Mouse (Mus musculus) hindbrain, embryonic 10.5 days (tissue): ENCODE results near the gene Nob1. TPM values are rescaled to one million over a fixed set of nuclear protein-coding genes. Genes with fewer than 3 reads are reported as not detected.

Experiments
- DNase-seq: peaks from one replicate; pipeline ENCODE4 v3.0.0-alpha.2; 2017; ENCODE audit warnings: low spot score
- H3K27ac ChIP-seq: fragments of 300-500 bp; sonication (generic); 2 replicates; pipeline ENCODE4 v1.5.1; 2016; ENCODE audit warnings: mild to moderate bottlenecking, moderate library complexity
- H3K27me3 ChIP-seq: fragments of 300-500 bp; sonication (generic); 2 replicates; pipeline ENCODE4 v1.6.1; 2016; ENCODE audit warnings: mild to moderate bottlenecking; ENCODE audit not compliant: poor library complexity, insufficient read depth, severe bottlenecking
- H3K36me3 ChIP-seq: fragments of 300-500 bp; sonication (generic); 2 replicates; pipeline ENCODE4 v1.6.1; 2016; ENCODE audit warnings: mild to moderate bottlenecking, moderate library complexity
- H3K4me1 ChIP-seq: fragments of 300-500 bp; sonication (generic); replicated peaks from 2 replicates; pipeline ENCODE4 v1.6.1; 2016; ENCODE audit warnings: mild to moderate bottlenecking
- H3K4me3 ChIP-seq: fragments of 300-500 bp; sonication (generic); 2 replicates; pipeline ENCODE4 v1.5.1; 2016; ENCODE audit warnings: mild to moderate bottlenecking, moderate library complexity
- H3K9me3 ChIP-seq: fragments of 300-500 bp; sonication (generic); 2 replicates; pipeline ENCODE4 v1.6.1; 2016; ENCODE audit warnings: mild to moderate bottlenecking, moderate library complexity
- whole genome bisulfite sequencing: fragments of 180-500 bp; shearing (Covaris S2); methylation state at CpG from one replicate; pipeline ENCODE4 v1.1.7; 2016; 5-methylcytosine and 5-hydroxymethylcytosine counted together
- polyA plus RNA-seq: library from polyadenylated mRNA; unstranded; fragments of >200 nt; fragmentation: Nextera tagmentation; extraction: Ambion mirVana; gene quantifications from 2 replicates; pipeline ENCODE4 v1.2.1, GENCODE M21; 2016

Gene Nob1
- polyA plus RNA-seq, 1 experiment from 2014 or later: 91.8 TPM

DNA sequence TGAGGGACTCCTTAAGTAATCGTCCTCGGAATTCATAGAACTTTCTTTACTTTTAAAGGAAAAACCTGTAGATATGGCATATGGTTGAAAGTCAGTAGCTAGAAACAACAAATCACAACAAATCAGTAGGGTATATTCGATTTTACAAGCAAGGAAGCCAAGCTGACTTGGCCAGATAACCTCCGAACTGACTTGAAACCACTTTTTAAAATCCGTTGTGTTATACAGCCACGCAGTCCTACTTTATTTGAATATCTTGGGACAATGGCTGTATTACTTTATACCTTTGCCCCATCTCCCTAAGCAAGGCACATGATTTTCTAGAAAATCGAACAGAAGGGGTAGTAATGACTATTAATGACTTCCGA, 363 bp upstream of the Nob1 start:
- Histone ChIP-seq H3K4me3 (peak overlapping the region; percentile 83), H3K9me3 (no peaks in the 10 kb centered on the region), H3K36me3 (peaks cover 32% of the 10 kb centered on the region), H3K27me3 (no peaks in the 10 kb centered on the region), H3K4me1 (peaks cover 23% of the 10 kb centered on the region), H3K27ac (no peak overlapping the region; the same call in 1 of the 2 replicates)
- no peak for DNase-seq
- WGBS: 51% methylated on average over 8 of the region's 8 CpGs

DNA sequence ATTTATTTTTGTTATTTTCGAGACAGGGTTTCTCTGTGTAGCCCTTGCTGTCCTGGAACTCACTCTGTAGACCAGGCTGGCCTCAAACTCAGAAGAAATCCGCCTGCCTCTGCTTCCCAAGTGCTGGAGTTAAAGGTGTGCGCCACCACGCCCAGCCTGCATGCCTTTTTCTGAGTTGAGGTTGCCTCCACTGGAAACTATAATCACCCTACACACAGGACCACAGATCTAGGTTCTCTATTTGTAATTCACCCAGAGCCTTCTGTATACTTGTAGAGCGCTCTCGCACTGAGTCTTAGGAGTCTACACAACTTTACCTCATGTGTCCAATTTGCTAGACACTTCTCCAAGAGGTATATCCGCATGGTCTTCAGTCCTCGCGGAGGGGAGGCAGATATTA, 675 bp downstream of the Nob1 start:
- peaks cover 23% of the 10 kb centered on the region for H3K4me1 ChIP-seq
- DNase-seq: no peak
- H3K27ac ChIP-seq: peak overlapping the region; percentile 93
- 32% methylated on average over 9 of the region's 9 CpGs for WGBS
- H3K9me3 ChIP-seq: no peaks in the 10 kb centered on the region
- H3K4me3 ChIP-seq: peak overlapping the region; percentile 83
- peaks cover 42% of the 10 kb centered on the region for H3K36me3 ChIP-seq
- no peaks in the 10 kb centered on the region for H3K27me3 ChIP-seq

DNA sequence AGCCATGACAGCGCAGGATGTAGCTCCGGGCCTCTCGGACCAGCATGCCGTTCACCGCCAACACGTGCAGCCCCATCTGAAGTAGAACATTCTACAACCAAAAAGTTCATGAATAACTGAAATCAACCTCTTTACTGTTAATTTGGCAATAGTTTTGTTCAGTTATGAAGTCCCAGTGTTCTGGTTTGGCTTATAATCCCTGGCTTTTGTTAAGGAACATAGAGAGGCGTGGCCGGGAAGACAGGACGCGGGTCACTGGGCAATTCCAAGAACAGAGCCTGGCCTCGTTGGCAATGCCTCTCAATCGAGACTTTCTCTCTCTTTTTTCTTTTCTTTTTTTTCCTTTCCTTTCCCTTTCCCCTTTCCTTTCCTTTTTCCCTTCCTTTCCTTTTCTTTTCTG, 7.8 kb downstream of the Nob1 start:
- 90% methylated on average over 12 of the region's 12 CpGs for WGBS

DNA sequence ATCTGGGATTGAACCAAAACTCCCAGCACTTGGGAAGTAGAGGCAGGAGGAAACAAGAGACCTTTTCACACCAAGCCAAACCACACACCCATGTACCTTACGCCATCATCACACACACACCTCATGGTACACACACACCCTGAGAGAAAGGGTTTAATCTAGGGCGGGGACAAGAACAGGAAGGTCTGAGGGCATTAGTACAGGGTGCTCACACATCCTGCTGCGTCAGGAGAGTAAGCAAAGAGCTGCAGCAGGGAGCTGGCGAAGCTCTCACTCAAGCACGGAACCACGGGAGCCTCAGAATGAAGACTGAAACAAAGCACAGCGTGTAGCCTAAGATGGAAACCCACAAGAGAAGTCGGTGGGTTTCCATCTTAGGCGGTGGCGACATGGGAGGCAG, 11.0 kb downstream of the Nob1 start:
- Histone ChIP-seq H3K27me3 (no peaks in the 10 kb centered on the region), H3K4me3 (no peak overlapping the region), H3K4me1 (no peaks in the 10 kb centered on the region), H3K9me3 (no peaks in the 10 kb centered on the region), H3K36me3 (peaks cover 100% of the 10 kb centered on the region), H3K27ac (no peak overlapping the region)
- no peak for DNase-seq
- WGBS: 89% methylated on average over 10 of the region's 10 CpGs

More for the DNA sequence above, 7.8 kb downstream of the Nob1 start:
- Histone ChIP-seq H3K27ac (no peak overlapping the region), H3K4me1 (peaks cover 2% of the 10 kb centered on the region), H3K27me3 (no peaks in the 10 kb centered on the region), H3K4me3 (no peak overlapping the region), H3K9me3 (no peaks in the 10 kb centered on the region), H3K36me3 (peaks cover 100% of the 10 kb centered on the region)
- DNase-seq: no peak

DNA sequence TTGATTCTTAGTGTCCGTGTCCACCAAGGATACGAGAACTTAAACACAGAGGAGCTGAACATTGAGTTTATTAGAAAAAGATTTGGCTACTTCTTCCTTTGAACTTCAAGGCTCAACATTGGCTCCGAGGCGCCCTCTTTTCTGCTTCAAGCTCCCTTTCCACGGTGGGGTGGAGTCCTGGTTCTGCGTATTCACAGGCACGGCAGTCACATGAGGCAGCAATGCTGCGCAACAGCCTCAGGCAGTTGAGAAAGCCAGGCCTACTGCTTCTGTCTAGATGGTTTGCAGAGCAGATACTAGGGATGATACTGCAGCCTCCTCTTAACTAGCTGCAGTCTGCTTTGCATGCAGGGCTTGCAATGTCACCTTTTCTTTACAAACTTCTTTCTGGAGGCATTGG, 12.3 kb downstream of the Nob1 start:
- no peaks in the 10 kb centered on the region for H3K9me3 ChIP-seq
- H3K4me1 ChIP-seq: no peaks in the 10 kb centered on the region
- 93% methylated on average over 8 of the region's 8 CpGs for WGBS
- H3K4me3 ChIP-seq: no peak overlapping the region
- H3K27me3 ChIP-seq: no peaks in the 10 kb centered on the region
- H3K27ac ChIP-seq: no peak overlapping the region
- DNase-seq: no peak
- peaks cover 97% of the 10 kb centered on the region for H3K36me3 ChIP-seq

DNA sequence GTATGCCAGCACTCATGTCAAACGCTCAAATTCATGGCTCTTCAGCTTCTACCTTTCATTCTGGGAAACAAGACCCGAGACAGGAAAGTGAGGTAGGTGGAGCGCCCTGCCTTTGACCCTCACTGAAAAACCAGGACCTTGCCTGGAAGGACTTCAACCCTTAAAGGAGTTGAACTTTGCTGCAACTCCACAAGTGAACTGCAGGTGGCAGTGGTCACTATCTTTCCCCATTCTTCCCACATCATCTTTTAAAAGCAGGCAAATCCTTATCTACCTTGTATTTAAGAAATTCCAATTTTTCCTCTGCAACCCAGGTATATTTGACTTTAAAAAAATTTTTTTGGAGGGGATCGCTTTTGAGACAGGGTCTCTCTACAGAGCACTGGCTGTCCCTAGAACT, 13.5 kb downstream of the Nob1 start:
- Histone ChIP-seq H3K4me3 (no peak overlapping the region), H3K36me3 (peaks cover 85% of the 10 kb centered on the region), H3K9me3 (no peaks in the 10 kb centered on the region), H3K27me3 (no peaks in the 10 kb centered on the region), H3K4me1 (no peaks in the 10 kb centered on the region), H3K27ac (no peak overlapping the region)
- peak; percentile 34 for DNase-seq
- WGBS: 78% methylated on average over 4 of the region's 4 CpGs

DNA sequence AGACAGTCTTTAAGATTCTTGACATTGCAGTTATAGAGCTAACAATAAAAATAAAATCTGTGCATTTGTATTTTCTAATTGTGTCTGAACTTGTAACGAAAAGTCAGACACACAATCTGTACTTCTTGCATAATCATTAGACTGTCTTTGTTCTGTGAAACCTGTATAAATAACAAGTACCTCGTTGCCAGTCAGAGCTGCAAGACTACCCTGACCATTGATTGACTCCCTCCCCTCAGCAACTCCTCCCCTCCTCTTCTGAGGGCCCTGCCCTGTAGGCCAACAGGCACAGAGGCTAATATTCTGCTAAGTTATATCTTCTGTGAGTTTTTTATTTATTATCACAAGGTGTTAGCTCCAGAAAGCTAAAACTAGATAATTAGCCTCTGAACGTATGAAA, 18.9 kb downstream of the Nob1 start:
- no peaks in the 10 kb centered on the region for H3K27me3 ChIP-seq
- H3K36me3 ChIP-seq: peaks cover 31% of the 10 kb centered on the region
- 72% methylated on average over 3 of the region's 3 CpGs for whole genome bisulfite sequencing
- H3K4me3 ChIP-seq: no peak overlapping the region
- DNase-seq: no peak
- H3K27ac ChIP-seq: no peak overlapping the region
- H3K9me3 ChIP-seq: no peaks in the 10 kb centered on the region
- peaks cover 17% of the 10 kb centered on the region for H3K4me1 ChIP-seq

DNA sequence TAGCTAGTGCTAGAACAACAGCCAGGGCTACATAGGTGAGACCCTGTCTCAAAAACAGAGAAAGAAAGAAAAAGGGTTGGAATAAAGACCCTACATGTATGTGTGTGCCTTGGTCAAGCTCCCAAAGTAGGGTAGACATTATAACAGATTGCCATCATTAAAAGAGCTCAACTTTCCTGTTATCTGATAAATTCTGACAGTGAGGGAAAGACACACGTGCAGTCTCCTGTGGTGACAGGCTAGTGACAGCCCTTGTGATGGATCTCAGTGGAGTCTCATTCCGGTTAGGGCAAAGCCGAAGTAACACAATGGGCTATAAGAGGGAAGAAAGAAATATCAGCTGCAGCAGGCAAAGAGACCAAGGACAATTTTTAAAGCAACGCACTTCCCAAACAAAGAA, 20.8 kb downstream of the Nob1 start:
- Histone ChIP-seq H3K27me3 (no peaks in the 10 kb centered on the region), H3K4me3 (no peak overlapping the region), H3K9me3 (no peaks in the 10 kb centered on the region), H3K36me3 (peaks cover 12% of the 10 kb centered on the region), H3K4me1 (peaks cover 22% of the 10 kb centered on the region), H3K27ac (peak overlapping the region; percentile 73)
- no peak for DNase-seq
- WGBS: 81% methylated on average over 4 of the region's 4 CpGs

DNA sequence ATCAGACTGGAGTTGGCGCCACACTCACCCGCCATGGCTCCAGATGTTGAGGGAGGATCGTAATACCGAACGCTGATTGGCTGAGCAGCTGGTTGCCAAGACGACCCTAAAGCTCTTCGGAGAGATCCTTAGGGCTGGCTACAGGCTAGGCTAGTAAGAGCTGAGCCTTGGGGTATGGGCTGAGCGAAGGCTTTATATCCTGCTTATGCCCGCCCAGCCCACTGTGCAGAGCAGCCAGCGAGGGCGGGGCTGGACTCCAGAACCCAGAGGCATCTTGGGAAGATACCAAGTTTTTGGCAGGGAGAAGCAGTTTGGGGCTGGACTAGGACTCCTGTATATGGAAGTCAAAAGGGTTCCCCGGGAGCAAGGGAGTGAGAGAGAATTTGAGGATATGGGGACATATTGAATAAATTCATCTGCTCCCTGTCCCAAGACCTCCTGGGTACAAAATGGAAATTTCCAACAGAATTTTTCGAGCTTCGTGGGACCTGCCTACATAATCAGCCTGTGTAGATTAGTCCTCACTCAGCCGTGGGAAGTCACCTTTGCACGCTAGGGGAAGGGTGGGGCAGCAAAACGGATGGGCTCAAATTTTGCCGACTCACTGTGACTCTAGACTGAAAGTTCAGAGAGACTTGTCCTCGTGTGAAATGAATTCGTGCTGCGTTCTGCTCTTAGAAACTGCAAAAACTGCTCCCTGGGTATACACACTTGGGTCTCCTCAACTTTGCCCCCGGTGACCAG, 21.6 kb downstream of the Nob1 start, which contains the start of gene Nqo1:
Gene Nqo1, minus strand, starts transcription at position 169 of the 744 bp plus-strand sequence.
- WGBS: 16% methylated on average over 22 of the region's 22 CpGs
- Histone ChIP-seq H3K4me1 (peaks cover 22% of the 10 kb centered on the region), H3K27ac (peak within 1 kb of the TSS; percentile 73), H3K9me3 (no peaks in the 10 kb centered on the region), H3K36me3 (peaks cover 6% of the 10 kb centered on the region; the same call in 1 of the 2 replicates), H3K27me3 (no peaks in the 10 kb centered on the region), H3K4me3 (peak within 1 kb of the TSS; percentile 48)
- peak; percentile 84 for DNase-seq

DNA sequence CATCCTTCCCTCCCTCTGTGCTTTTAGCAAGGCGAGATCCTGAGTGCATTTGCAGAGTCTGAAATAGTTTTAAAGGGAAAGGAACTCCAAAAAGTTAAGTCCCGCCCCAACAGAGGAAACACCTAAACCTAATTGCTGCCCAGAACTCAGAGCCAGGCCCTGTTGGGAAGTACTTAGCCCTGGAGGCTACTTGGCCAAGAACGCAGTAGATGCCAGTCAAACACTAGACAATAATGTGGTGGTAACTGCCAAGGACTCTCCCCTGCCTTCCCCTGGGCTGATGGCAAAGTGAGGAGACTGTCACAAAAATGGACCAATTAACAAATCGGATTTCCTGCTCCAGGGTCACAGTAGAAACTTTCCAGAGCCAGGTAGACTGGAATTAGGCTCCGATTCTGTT, 23.0 kb downstream of the Nob1 start:
- no peaks in the 10 kb centered on the region for H3K36me3 ChIP-seq
- WGBS: 83% methylated on average over 5 of the region's 5 CpGs
- H3K4me1 ChIP-seq: peaks cover 26% of the 10 kb centered on the region
- DNase-seq: no peak
- no peak overlapping the region for H3K27ac ChIP-seq
- no peaks in the 10 kb centered on the region for H3K9me3 ChIP-seq
- H3K4me3 ChIP-seq: no peak overlapping the region
- H3K27me3 ChIP-seq: no peaks in the 10 kb centered on the region

DNA sequence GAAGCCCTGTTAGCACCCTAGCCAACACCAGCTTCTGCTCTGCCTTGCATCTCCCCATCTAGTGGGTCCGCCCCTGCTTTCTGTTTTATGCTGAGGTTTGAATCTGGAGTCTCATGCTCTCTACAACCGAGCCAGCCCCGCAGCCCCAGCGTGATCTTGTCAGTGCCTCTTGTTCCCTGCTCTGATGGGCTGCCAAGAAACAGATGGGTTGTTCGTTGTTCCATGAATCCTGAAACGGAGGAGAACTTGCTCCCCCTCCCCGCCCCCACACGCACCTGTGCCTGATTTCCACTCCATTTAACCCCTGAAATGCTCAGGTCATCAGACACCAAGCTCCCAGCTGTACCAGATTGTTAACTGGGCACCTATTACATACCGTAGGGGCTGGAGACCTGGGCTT, 25.4 kb downstream of the Nob1 start:
- no peak for DNase-seq
- no peak overlapping the region for H3K27ac ChIP-seq
- 42% methylated on average over 9 of the region's 9 CpGs for WGBS

DNA sequence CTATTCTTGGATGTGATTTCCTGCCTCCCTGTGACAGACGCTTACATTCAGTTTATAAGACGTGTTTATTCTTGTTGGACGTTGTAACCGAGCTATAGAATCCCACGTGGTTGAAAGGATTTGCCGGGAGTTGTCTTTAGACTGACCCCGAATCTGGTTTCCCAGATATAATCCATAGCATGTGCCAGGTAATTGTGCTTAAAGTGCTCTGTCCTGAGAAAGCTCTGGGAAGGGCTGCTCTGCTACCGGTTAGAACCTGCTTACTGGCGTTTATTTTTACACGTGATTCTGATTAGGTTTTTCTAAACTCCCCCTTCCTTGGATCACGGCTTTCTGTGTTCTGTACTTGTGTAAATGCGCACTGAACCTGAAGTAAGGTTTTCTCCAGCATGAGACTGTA, 27.2 kb downstream of the Nob1 start:
- WGBS: 60% methylated on average over 12 of the region's 12 CpGs
- Histone ChIP-seq H3K36me3 (no peaks in the 10 kb centered on the region), H3K9me3 (no peaks in the 10 kb centered on the region), H3K27me3 (no peaks in the 10 kb centered on the region), H3K27ac (no peak overlapping the region), H3K4me1 (peaks cover 13% of the 10 kb centered on the region), H3K4me3 (no peak overlapping the region)
- no peak for DNase-seq

More for the DNA sequence above, 25.4 kb downstream of the Nob1 start:
- Histone ChIP-seq H3K36me3 (no peaks in the 10 kb centered on the region), H3K27me3 (no peaks in the 10 kb centered on the region), H3K4me3 (no peak overlapping the region), H3K4me1 (peaks cover 26% of the 10 kb centered on the region), H3K9me3 (no peaks in the 10 kb centered on the region)

DNA sequence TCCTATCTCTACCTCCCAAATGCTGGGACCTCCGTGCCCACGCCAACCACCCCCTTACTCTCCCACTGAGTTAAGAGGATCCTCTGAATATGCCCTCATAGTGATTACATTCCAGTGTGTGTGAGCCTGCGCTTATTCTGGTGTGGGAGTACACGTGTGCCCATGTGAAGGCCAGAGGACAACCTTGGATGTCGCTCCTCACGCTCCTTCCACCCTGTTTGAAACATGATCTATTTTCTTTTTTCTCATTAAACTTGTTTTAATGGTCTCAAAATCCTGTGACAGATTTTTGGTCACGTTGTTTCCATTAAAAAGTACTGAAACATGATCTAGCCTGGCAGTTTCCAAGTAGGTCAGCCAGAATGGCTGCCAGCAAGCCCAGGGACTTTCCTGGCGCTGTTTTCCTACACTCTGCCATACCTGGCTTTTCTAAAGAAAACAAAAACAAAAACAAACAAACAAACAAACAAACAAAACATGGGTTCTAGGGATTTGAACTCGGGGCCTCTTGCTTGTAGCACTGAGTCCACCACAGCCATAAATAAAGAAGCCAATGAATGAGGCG, 28.7 kb downstream of the Nob1 start:
- no peaks in the 10 kb centered on the region for H3K27me3 ChIP-seq
- DNase-seq: no peak
- H3K4me1 ChIP-seq: 0 out of 2 replicates have a peak, but pooled peaks cover 9% of the 10 kb centered on the region
- no peaks in the 10 kb centered on the region for H3K9me3 ChIP-seq
- WGBS: 87% methylated on average over 10 of the region's 10 CpGs
- no peak overlapping the region for H3K4me3 ChIP-seq
- no peaks in the 10 kb centered on the region for H3K36me3 ChIP-seq
- H3K27ac ChIP-seq: no peak overlapping the region
